ENCODE assay signal across 8 mouse cellular contexts in genomic region chr9:78476531-78477020, GRCm38 (mm10). TPM values are rescaled to one million over a fixed set of nuclear protein-coding genes. Genes with fewer than 3 reads are reported as not detected.
DNase-seq lines count a peak whose midpoint lies in the region; ATAC-seq lines count a peak whose summit lies in the region.
"Had no signal": no experiment of that assay in that cellular context is flagged by ENCODE, and none has a peak within 500 bp of the region (broad histone marks: within the 10 kb centered on the region; RNA-seq: fewer than 3 reads in every experiment).

No protein-coding gene starts in this region.

- peaks cover 63% of the 10 kb centered on the region for H3K36me3 ChIP-seq in forebrain, embryonic 13.5 days (ENCODE audit: poor library complexity, severe bottlenecking)
- peaks cover 36% of the 10 kb centered on the region for H3K36me3 ChIP-seq in liver, embryonic 16.5 days (ENCODE audit: control insufficient read depth, insufficient read depth)

- no peak for ATAC-seq in forebrain, embryonic 13.5 days
- no peak for ATAC-seq in liver, embryonic 16.5 days (ENCODE audit: low read depth)
- no peak for ATAC-seq in granulocyte monocyte progenitor cell, adult 5-6 weeks (replicated peaks; ENCODE audit: poor library complexity, severe bottlenecking)

- no peak overlapping the region for H3K9ac ChIP-seq in forebrain, embryonic 13.5 days
- no peak overlapping the region for H3K9ac ChIP-seq in liver, embryonic 16.5 days (ENCODE audit: low read depth, low read length)

- peaks cover 22% of the 10 kb centered on the region for H3K4me1 ChIP-seq in forebrain, embryonic 13.5 days
- H3K4me1 ChIP-seq in liver, embryonic 16.5 days (ENCODE audit: control insufficient read depth, low read depth, low read length): no peaks in the 10 kb centered on the region; the same call in 1 of the 2 replicates

- no peak overlapping the region for H3K4me3 ChIP-seq in forebrain, embryonic 13.5 days
- no peak overlapping the region for H3K4me3 ChIP-seq in liver, embryonic 16.5 days (ENCODE audit: low read depth, low read length)
- H3K4me3 ChIP-seq: erythroblast, embryonic 14.5 days had no signal

- DNase-seq in 3134 (ENCODE audit: extremely low read depth, insufficient read length, low spot score) (peak; percentile 38), A20 (ENCODE audit: low read depth, low spot score) (peak; percentile 62)
- no peak for DNase-seq in cerebellum, adult 18-20 months
- DNase-seq in frontal cortex, postnatal 14 days (ENCODE audit: low spot score in 2 of 2): no peak

- no peaks in the 10 kb centered on the region for H3K9me3 ChIP-seq in forebrain, embryonic 13.5 days (replicated peaks)
- H3K9me3 ChIP-seq in liver, embryonic 16.5 days (replicated peaks; ENCODE audit: control insufficient read depth, low read length): no peaks in the 10 kb centered on the region

- WGBS in forebrain, embryonic 13.5 days: 14% methylated on average over 1 of the region's 1 CpGs
- WGBS in liver, embryonic 16.5 days (ENCODE audit: insufficient replicate concordance): 0% methylated on average over 1 of the region's 1 CpGs

- H3K27me3 ChIP-seq in forebrain, embryonic 13.5 days: no peaks in the 10 kb centered on the region
- no peaks in the 10 kb centered on the region for H3K27me3 ChIP-seq in liver, embryonic 16.5 days (ENCODE audit: control insufficient read depth, insufficient read depth, low read depth, low read length)

- no peak overlapping the region for H3K4me2 ChIP-seq in forebrain, embryonic 13.5 days
- H3K4me2 ChIP-seq in liver, embryonic 16.5 days (ENCODE audit: low read depth, low read length): no peak overlapping the region

- 0 out of 2 replicates have a peak overlapping the region, but pooled peaks have one; percentile 7 for H3K27ac ChIP-seq in forebrain, embryonic 13.5 days
- H3K27ac ChIP-seq in liver, embryonic 16.5 days (ENCODE audit: low read length): peak overlapping the region; percentile 44

RNA-seq across cellular contexts. Expression of gene Eef1a1, which starts 12.4 kb away (rescaled TPM):
- 4,108 and 4,123 TPM in 2 replicates for polyA plus RNA-seq in forebrain, embryonic 13.5 days (2015; fragmentation: Nextera tagmentation; extraction: Ambion mirVana)
- polyA plus RNA-seq in liver, embryonic 16.5 days (2015; fragmentation: Nextera tagmentation; extraction: Ambion mirVana): 1,873 and 1,994 TPM in 2 replicates
- 11,615 and 12,636 TPM in 2 replicates for total RNA-seq in granulocyte monocyte progenitor cell, adult 5-6 weeks (2014; fragmentation: Nextera tagmentation)
- total RNA-seq in granulocyte monocyte progenitor cell, adult 5-6 weeks (2017): 9,337 and 10,965 TPM in 2 replicates

RNA-seq across cellular contexts. Expression of gene Gm17324, which starts 28.0 kb away (rescaled TPM):
- polyA plus RNA-seq in forebrain, embryonic 13.5 days (2015; fragmentation: Nextera tagmentation; extraction: Ambion mirVana): 0.65 and 0.97 TPM in 2 replicates
- 0.24 and 0.42 TPM in 2 replicates for polyA plus RNA-seq in liver, embryonic 16.5 days (2015; fragmentation: Nextera tagmentation; extraction: Ambion mirVana)
- not detected in 2 replicates for total RNA-seq in granulocyte monocyte progenitor cell, adult 5-6 weeks (2014; fragmentation: Nextera tagmentation)
- total RNA-seq in granulocyte monocyte progenitor cell, adult 5-6 weeks (2017): 0.46 TPM in 1 of 2 replicates, not detected in the other

RNA-seq across cellular contexts. Expression of gene Mto1, which starts 28.6 kb away (rescaled TPM):
- 24.9 and 26.1 TPM in 2 replicates for polyA plus RNA-seq in forebrain, embryonic 13.5 days (2015; fragmentation: Nextera tagmentation; extraction: Ambion mirVana)
- polyA plus RNA-seq in liver, embryonic 16.5 days (2015; fragmentation: Nextera tagmentation; extraction: Ambion mirVana): 16.9 and 17.9 TPM in 2 replicates
- 27.8 and 43.2 TPM in 2 replicates for total RNA-seq in granulocyte monocyte progenitor cell, adult 5-6 weeks (2014; fragmentation: Nextera tagmentation)
- total RNA-seq in granulocyte monocyte progenitor cell, adult 5-6 weeks (2017): 30.2 and 31.5 TPM in 2 replicates

RNA-seq across cellular contexts. Expression of gene Cgas, which starts 33.5 kb away (rescaled TPM):
- polyA plus RNA-seq in forebrain, embryonic 13.5 days (2015; fragmentation: Nextera tagmentation; extraction: Ambion mirVana): 0.47 and 0.62 TPM in 2 replicates
- 0.67 and 0.84 TPM in 2 replicates for polyA plus RNA-seq in liver, embryonic 16.5 days (2015; fragmentation: Nextera tagmentation; extraction: Ambion mirVana)
- total RNA-seq in granulocyte monocyte progenitor cell, adult 5-6 weeks (2014; fragmentation: Nextera tagmentation): 23.1 and 24.9 TPM in 2 replicates
- 20.1 and 23.2 TPM in 2 replicates for total RNA-seq in granulocyte monocyte progenitor cell, adult 5-6 weeks (2017)

Comparison
In these comparisons a context has a peak if more than half of its experiments do, and no peak if none do; other contexts are left out.
1. DNase-seq: peak in 3134 (single experiment) and A20 (single experiment); none in cerebellum, adult 18-20 months (0 of 2) and frontal cortex, postnatal 14 days (0 of 2).